Mouse (Mus musculus) layer of hippocampus, postnatal 36 days (tissue): Measurements from ENCODE around the gene Pdzd7. TPM values are rescaled to one million over a fixed set of nuclear protein-coding genes. Genes with fewer than 3 reads are reported as not detected.
A peak's percentile ranks its signal among the peaks of the same experiment; 100 is the strongest.

Experiments
- DNase-seq, 2 experiments: peaks; one replicate each; pipeline ENCODE4 v3.0.0; 2022
- total RNA-seq, 2 experiments: library from RNA; stranded (reverse); gene quantifications; 2 replicates each; pipeline ENCODE4 v1.2.3; 2021

Pdzd7 gene
- total RNA-seq, 2 experiments from 2014 or later, result 2.2 to 3.4 TPM

- DNase-seq, result peak; percentile 66
These were observed 14.5 kb downstream of the Pdzd7 start for GRCm38 (mm10) chr19:45030746-45031693.

DNA sequence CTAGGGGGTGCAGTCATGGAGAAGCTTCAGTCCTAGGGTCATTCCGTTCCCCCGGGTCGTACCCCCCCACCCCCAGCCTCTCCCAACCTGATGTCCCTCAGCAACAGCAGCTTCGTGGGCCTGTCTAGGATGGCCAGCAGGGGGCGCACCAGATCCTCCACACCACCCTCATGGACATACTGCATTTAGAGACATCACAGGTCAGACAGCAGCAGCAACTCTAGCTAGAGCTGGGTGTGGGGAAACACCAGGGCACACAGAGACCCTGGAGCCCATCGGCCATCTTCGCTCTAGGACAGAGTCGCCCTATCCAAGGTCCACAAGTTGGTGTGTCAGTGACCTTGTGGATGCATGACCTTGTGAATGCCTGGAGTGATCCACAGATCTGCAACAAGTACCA is 15.4 kb downstream of the Pdzd7 start:
- DNase-seq, result peak in 1 of 2 experiments; percentile 49

GRCm38 (mm10) chr19:45029571-45029970 is 15.9 kb downstream of the Pdzd7 start:
- no peak for DNase-seq

GRCm38 (mm10) chr19:45028746-45029145 is 16.8 kb downstream of the Pdzd7 start:
- no peak for DNase-seq

DNA sequence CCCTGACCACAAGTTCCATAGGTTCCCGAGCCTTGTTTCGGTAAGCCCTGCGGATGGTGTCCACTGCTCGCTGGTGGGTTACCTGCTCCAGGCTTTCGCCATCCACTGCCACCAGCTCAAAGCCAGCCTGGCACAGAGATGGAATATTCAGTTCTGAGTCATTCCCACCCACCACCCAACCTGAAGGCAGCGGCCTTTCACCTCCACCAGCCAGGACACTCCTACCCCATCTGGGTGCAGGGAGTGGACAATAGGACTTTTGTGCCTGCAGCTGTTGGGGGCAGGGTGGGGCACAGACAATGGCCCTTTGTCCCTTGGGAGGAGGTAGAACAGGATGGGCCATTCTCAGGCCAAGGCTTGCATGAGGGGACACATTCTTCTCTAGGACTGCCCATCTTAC is 17.7 kb downstream of the Pdzd7 start:
- DNase-seq, result no peak

- DNase-seq, result no peak
These were observed 18.4 kb downstream of the Pdzd7 start for GRCm38 (mm10) chr19:45026958-45027670.

- no peak for DNase-seq
These were observed 19.5 kb downstream of the Pdzd7 start for GRCm38 (mm10) chr19:45025937-45026568.

GRCm38 (mm10) chr19:45024775-45025174 is 20.7 kb downstream of the Pdzd7 start:
- no peak for DNase-seq

DNA sequence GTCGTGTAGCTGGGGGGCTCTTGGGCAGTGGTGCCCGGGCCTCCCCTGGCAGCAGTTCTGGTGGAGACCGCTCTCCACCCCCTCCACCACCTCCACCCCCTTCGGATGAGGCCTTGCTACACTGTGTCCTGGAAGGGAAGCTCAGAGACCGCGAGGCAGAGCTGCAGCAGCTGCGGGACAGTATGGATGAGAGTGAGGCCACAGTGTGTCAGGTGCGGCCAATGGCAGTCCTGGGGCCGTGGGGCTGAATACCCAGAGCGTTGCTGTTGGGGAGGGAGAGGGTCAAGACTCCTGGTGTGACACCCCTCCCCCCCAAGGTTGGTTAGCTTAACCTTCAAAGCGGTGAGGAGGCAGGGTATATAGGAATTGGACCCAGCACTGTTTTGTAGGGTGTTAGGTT is 21.5 kb downstream of the Pdzd7 start:
- DNase-seq, result no peak

- DNase-seq, result no peak
These were observed 24.2 kb downstream of the Pdzd7 start for GRCm38 (mm10) chr19:45021362-45021761.

DNA sequence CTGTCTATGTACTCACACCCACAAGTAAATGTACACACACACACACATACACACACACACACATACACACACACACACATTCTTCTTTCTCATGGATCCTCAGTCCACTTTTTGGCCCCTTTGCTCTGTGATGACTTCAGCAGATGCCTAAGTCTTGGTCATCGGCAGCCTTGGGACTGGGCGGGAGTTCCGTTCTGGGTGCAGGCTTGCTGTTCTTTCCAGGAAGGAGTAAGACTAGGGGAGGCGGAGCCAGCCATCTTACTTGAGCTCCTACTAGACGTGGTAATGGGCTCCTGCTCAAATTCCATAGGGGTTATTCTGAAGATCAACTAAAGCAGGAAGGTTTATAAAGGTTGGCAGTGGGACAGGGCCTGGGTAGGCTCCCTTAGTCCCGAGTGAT is 25.2 kb downstream of the Pdzd7 start:
- DNase-seq, result no peak

GRCm38 (mm10) chr19:45018351-45018831 is 27.1 kb downstream of the Pdzd7 start:
- DNase-seq, result no peak

- DNase-seq, result peak; percentile 81 to 82
These were observed 27.6 kb downstream of the Pdzd7 start for GRCm38 (mm10) chr19:45017909-45018308.

- DNase-seq, result peak; percentile 66 to 74
These were observed 28.2 kb downstream of the Pdzd7 start for GRCm38 (mm10) chr19:45017216-45017771.

DNA sequence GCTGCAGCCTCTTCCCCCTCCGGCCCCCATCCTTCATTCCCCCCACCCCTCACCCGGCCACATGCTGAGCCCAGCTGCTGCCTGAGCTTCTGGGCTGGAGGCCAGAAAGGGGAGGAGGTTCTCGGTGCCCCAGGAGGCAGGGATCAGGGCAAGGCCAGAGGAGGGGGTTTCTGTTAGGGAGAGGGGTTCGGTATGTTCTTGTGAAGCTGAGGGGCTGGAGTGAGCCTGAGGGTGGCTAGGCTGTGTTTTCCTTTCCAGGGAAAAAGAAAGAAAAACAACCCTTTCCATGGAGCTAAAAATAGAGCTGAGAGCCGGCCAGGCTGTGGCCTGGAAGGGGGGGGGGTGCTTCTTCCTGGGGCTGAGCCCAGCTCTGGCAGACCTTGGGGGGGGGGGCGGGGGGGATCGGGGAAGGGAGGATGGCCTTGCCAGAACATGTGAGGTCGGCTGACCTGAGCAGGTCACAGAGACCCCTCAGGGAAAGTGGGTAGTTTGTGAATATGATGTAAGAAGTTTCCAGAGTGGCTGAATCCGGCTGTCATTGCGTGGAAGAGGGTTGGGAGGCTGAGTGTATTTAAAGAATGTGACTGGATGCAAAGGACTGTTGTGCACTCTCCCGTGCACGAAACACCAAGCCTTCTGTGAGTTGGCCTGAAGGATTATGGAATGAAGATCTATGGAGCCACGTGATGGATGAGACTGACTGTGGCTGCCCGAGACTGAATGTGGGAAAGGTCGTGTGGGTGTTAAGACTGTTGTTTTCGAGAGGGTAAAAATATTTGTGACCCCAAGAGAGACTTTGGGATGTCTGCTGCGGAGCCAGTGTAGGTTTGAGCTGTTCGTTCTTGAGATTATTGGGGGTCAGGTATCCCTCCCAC is 28.9 kb downstream of the Pdzd7 start:
- DNase-seq, result peak in 1 of 2 experiments; percentile 62

DNA sequence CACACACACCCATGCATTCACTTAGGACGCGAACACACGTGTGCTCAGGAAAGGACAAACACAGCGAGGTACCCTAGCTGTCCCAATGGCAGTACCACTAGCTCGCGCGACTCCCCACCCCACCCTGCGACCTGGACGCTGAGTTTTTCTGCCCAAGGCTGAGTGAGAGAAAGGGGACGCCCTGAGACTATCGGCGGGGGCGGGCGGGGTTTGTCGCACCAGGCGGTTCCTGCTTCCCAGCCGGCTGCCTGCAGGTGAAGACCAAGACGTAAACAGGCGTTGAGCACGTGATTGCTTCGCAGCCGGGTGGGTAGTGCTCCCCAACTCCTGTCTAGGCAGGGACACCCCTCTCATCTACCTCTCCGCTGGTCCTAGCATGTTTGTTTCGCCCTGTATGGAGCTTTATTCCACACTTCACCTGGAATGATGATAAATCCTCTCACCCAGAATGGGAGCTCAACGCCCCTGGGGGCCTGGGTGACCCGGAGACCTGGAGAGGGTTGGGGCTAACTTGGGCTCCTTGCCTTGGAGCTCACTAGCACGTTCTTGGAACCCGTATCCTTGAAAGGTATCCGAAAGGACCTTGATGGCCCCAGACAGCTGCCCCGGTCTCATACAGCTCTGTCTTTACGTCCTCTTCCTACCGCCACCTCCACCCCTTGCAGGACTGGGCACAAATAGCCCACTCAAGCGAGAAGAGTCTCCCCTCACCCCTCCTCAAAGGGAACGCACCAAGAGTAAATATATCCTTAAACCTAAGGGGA is 29.8 kb downstream of the Pdzd7 start:
- DNase-seq, result no peak

DNA sequence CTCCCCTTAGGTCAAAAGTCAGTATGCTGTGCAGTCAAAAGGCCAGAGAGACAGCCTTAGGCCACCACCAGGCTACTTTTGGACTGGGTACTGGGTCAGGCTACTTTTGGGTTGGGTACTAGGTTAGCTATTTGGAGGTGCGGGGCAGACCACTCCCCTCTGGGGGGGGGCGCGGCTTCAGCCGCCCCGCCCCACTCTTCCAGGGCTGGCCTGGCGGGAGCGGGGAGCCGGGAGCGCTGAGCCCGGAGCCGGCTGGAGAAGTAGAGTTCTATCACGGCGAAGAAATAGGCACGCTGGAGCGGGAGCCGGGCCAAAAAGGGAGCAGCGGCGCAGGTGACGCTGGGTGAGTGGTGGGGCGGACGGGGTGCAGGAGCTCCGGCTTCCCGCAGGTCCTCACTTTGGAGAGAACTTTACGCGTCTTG is 30.5 kb downstream of the Pdzd7 start:
- DNase-seq, result no peak

DNA sequence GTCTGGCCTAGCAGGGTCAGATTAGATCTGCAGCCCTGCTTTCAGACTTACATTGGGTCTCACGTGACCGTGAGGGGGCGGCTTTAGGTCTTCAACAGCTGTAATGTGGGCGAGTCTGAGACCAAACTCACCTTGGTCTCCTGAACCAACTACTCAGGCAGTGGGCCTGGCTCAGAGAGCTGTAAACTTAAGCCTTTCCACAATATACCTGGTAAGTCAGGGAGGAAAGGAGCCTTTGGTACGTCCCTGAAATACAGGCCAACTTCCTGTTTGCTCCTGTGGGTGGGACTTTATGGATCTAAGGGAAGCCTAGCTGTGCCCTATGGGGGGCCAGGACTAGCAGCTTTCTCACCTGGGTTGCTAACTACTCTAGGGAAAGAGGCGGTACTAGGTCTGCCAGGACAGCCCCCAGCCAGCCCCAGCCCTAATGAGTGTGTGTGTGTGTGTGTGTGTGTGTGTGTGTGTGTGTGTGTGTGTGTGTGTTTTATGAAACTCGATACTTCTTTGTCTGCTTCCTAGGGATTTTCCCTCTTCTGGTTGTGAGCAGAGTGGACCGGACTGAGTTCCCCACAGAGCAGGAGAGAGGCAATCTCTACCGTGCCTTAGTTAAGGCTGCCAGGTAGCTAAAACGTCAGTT is 31.1 kb downstream of the Pdzd7 start, which contains the start of gene Lzts2:
TSS of gene Lzts2 (plus strand) at position 80 of the 637 bp plus-strand sequence.
- no peak for DNase-seq

DNA sequence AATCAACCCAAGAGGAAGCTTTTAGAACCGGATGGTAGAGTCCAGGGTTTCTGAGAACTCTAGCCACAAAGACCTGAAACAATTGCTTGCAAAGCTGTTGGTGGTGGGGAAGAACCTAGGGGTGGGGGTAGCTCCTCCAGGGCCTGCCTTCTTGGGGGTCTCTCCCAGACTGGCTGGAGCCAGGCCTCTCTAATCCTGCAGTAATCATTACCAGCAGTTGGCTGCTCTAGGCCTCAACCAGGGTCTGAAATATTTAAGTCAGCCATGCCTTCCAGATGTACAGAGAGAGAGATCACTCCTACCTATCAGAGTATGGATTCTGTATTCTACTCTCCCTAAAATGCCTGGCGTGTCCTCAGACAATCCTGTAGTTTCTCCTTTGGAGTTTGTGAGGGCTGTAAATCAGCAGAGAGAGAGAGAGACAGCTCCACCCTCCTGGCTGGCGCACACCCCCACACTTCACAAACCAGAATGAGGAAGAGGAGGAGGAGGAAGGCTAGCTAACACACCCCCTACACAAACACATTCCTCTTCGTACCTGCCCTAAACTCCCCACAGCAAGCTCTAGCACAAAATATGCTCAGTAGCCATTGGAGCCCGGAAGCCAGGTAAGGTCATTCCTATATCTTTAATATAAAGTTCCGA is 31.8 kb downstream of the Pdzd7 start:
- DNase-seq, result no peak

DNA sequence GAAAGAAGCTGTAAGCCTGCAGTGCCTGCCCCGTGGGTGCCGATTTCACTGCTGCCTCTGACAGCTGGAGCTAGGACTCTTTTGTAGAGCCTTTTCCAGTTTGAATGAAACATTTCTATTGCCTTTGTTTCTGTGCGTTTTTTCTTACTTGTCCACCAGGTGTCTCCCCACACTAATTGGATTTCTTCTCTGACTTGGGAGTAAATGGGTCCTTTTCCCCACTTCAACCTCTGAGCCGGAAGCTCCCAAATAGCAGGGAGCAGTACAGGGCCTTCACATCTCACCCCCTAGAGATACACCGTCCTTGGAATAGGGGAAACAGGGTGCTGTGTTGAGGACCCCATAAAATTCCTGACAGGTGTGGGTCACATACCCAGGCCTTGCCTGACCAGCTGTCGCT is 32.9 kb downstream of the Pdzd7 start:
- no peak for DNase-seq
